Mouse (Mus musculus) myocyte (in vitro differentiated cells): ENCODE measurements around the gene Capn9. TPM values are rescaled to one million over a fixed set of nuclear protein-coding genes. Genes with fewer than 3 reads are reported as not detected.

ENCODE experiments used
- H3K27me3 ChIP-seq: one replicate; pipeline ENCODE4 v1.6.1; 2011; ENCODE audit not compliant: control insufficient read depth, insufficient read depth, insufficient read length
- H3K36me3 ChIP-seq: one replicate; pipeline ENCODE4 v1.6.1; 2011; ENCODE audit not compliant: control insufficient read depth, insufficient read depth
- H3K4me2 ChIP-seq: one replicate; pipeline ENCODE4 v1.6.1; 2011; ENCODE audit warnings: low read depth, control low read depth
- H3K4me3 ChIP-seq: one replicate; pipeline ENCODE4 v1.5.1; 2011; ENCODE audit warnings: mild to moderate bottlenecking, control low read depth, moderate library complexity
- H3K79me2 ChIP-seq: one replicate; pipeline ENCODE4 v1.6.1; 2011; ENCODE audit not compliant: control insufficient read depth, insufficient read depth
- H3ac ChIP-seq: one replicate; pipeline ENCODE4 v1.6.1; 2011; ENCODE audit not compliant: control insufficient read depth, insufficient read length
- CEBPB ChIP-seq: IDR thresholded peaks from 2 replicates; pipeline ENCODE4 v1.6.1; 2011; ENCODE audit warnings: mild to moderate bottlenecking, moderate library complexity; ENCODE audit not compliant: poor library complexity, insufficient read depth, severe bottlenecking
- E2F4 ChIP-seq: IDR thresholded peaks from one replicate; pipeline ENCODE4 v1.6.1; 2011; ENCODE audit warnings: mild to moderate bottlenecking, control low read depth, moderate library complexity; ENCODE audit not compliant: insufficient read depth
- MAX ChIP-seq: IDR thresholded peaks from one replicate; pipeline ENCODE4 v1.6.1; 2011; ENCODE audit warnings: low read depth, mild to moderate bottlenecking, control low read depth
- MYOD1 ChIP-seq, 3 experiments: IDR thresholded peaks; one replicate each; pipeline ENCODE4 v1.6.1; 2011; ENCODE audit warnings: control low read depth in 2 of 3, low read depth in 2 of 3, mild to moderate bottlenecking in 2 of 3, moderate library complexity in 1 of 3; ENCODE audit not compliant: insufficient read length in 2 of 3, control insufficient read depth in 1 of 3
- MYOG ChIP-seq, 3 experiments: IDR thresholded peaks; one replicate each; pipeline ENCODE4 v1.6.1; 2011; ENCODE audit warnings: control low read depth in 2 of 3, low read depth in 2 of 3, mild to moderate bottlenecking in 2 of 3; ENCODE audit not compliant: insufficient read length in 2 of 3, control insufficient read depth in 1 of 3, insufficient read depth in 1 of 3
- POLR2A ChIP-seq: IDR thresholded peaks from one replicate; pipeline ENCODE4 v1.6.1; 2011; ENCODE audit warnings: low read depth, mild to moderate bottlenecking, control low read depth, moderate library complexity; ENCODE audit not compliant: insufficient read length
- POLR2AphosphoS2 ChIP-seq: IDR thresholded peaks from one replicate; pipeline ENCODE4 v1.6.1; 2011; ENCODE audit warnings: low read depth, control low read depth; ENCODE audit not compliant: insufficient read length
- REST ChIP-seq: IDR thresholded peaks from one replicate; pipeline ENCODE4 v1.6.1; 2011; ENCODE audit warnings: mild to moderate bottlenecking, control low read depth, moderate library complexity; ENCODE audit not compliant: insufficient read depth, insufficient read length
- SRF ChIP-seq: IDR thresholded peaks from one replicate; pipeline ENCODE4 v1.6.1; 2011; ENCODE audit warnings: low read depth; ENCODE audit not compliant: control insufficient read depth, insufficient read length
- TCF12 ChIP-seq: IDR thresholded peaks from one replicate; pipeline ENCODE4 v1.6.1; 2011; ENCODE audit warnings: mild to moderate bottlenecking, control low read depth; ENCODE audit not compliant: poor library complexity, insufficient read depth, severe bottlenecking
- TCF3 ChIP-seq: IDR thresholded peaks from one replicate; pipeline ENCODE4 v1.6.1; 2011; ENCODE audit warnings: low read depth, control low read depth; ENCODE audit not compliant: insufficient read length
- USF1 ChIP-seq: IDR thresholded peaks from one replicate; pipeline ENCODE4 v1.6.1; 2011; ENCODE audit warnings: low read depth, mild to moderate bottlenecking, control low read depth, moderate library complexity
- polyA plus RNA-seq: library from polyadenylated mRNA; unstranded; fragments of >200 nt; fragmentation: generic; extraction: Trizol; gene quantifications from one replicate; pipeline ENCODE4 v1.2.1, GENCODE M21; 2012; ENCODE audit warnings: missing spikeins

Gene Capn9
- polyA plus RNA-seq, 1 experiment, result 0.04 TPM

GRCm38 (mm10) chr8:124572430-124572775 is 3.5 kb upstream of the Capn9 start:
- H3K79me2 ChIP-seq, result no peaks in the 10 kb centered on the region
- H3K27me3 ChIP-seq, result peaks cover 40% of the 10 kb centered on the region
- H3ac ChIP-seq, result no peak overlapping the region
- no peak overlapping the region for H3K4me2 ChIP-seq
- H3K36me3 ChIP-seq, result no peaks in the 10 kb centered on the region
- TF ChIP-seq MYOG (IDR thresholded peaks at IDR 0.05; ENCODE audit: control insufficient read depth in 1 of 3, insufficient read depth in 1 of 3, insufficient read length in 2 of 3, low read depth in 2 of 3) (no peak), CEBPB (no peak), E2F4 (no peak), POLR2A (no peak), SRF (no peak), POLR2AphosphoS2 (no peak), REST (no peak), MAX (no peak), TCF12 (no peak), TCF3 (no peak), MYOD1 (IDR thresholded peaks at IDR 0.05; ENCODE audit: control insufficient read depth in 1 of 3, insufficient read length in 2 of 3, low read depth in 2 of 3) (no peak), USF1 (no peak)
- no peak overlapping the region for H3K4me3 ChIP-seq

- H3K79me2 ChIP-seq, result no peaks in the 10 kb centered on the region
- no peak overlapping the region for H3ac ChIP-seq
- no peak overlapping the region for H3K4me3 ChIP-seq
- peak overlapping the region; percentile 9 for H3K4me2 ChIP-seq
- no peaks in the 10 kb centered on the region for H3K36me3 ChIP-seq
- TF ChIP-seq SRF, result no peak
- TF ChIP-seq E2F4, result no peak
- TF ChIP-seq MYOD1 (IDR thresholded peaks at IDR 0.05; ENCODE audit: control insufficient read depth in 1 of 3, insufficient read length in 2 of 3, low read depth in 2 of 3), result no peak
- no peak for TF ChIP-seq TCF12
- no peak for TF ChIP-seq REST
- no peak for TF ChIP-seq POLR2AphosphoS2
- no peak for TF ChIP-seq CEBPB
- TF ChIP-seq MYOG (IDR thresholded peaks at IDR 0.05; ENCODE audit: control insufficient read depth in 1 of 3, insufficient read depth in 1 of 3, insufficient read length in 2 of 3, low read depth in 2 of 3), result no peak
- no peak for TF ChIP-seq MAX
- TF ChIP-seq POLR2A, result no peak
- no peak for TF ChIP-seq USF1
- no peak for TF ChIP-seq TCF3
- H3K27me3 ChIP-seq, result peaks cover 40% of the 10 kb centered on the region
These were observed 2.2 kb upstream of the Capn9 start for GRCm38 (mm10) chr8:124573552-124574340.

- TF ChIP-seq USF1 (no peak), TCF3 (no peak), POLR2AphosphoS2 (no peak), E2F4 (no peak), MAX (no peak), TCF12 (no peak), SRF (no peak), REST (no peak), MYOG (IDR thresholded peaks at IDR 0.05; ENCODE audit: control insufficient read depth in 1 of 3, insufficient read depth in 1 of 3, insufficient read length in 2 of 3, low read depth in 2 of 3) (no peak), MYOD1 (IDR thresholded peaks at IDR 0.05; ENCODE audit: control insufficient read depth in 1 of 3, insufficient read length in 2 of 3, low read depth in 2 of 3) (no peak), POLR2A (no peak)
- H3K79me2 ChIP-seq, result no peaks in the 10 kb centered on the region
These were observed 840 bp downstream of the Capn9 start for GRCm38 (mm10) chr8:124576751-124577150.

GRCm38 (mm10) chr8:124585718-124586425 is 10.0 kb downstream of the Capn9 start:
- no peak for TF ChIP-seq POLR2AphosphoS2
- TF ChIP-seq CEBPB, result no peak
- TF ChIP-seq REST, result no peak
- no peak for TF ChIP-seq TCF3
- H3K4me3 ChIP-seq, result no peak overlapping the region
- no peak overlapping the region for H3K4me2 ChIP-seq
- H3ac ChIP-seq, result no peak overlapping the region
- peaks cover 10% of the 10 kb centered on the region for H3K27me3 ChIP-seq
- H3K79me2 ChIP-seq, result no peaks in the 10 kb centered on the region
- no peaks in the 10 kb centered on the region for H3K36me3 ChIP-seq

More at GRCm38 (mm10) chr8:124576751-124577150, 840 bp downstream of the Capn9 start:
- no peak overlapping the region for H3K4me3 ChIP-seq
- H3K4me2 ChIP-seq, result no peak overlapping the region
- H3ac ChIP-seq, result no peak overlapping the region
- peaks cover 24% of the 10 kb centered on the region for H3K27me3 ChIP-seq
- no peaks in the 10 kb centered on the region for H3K36me3 ChIP-seq
